Mouse (Mus musculus) hindbrain, embryonic 13.5 days (tissue): ENCODE measurements around the gene Serpinh1. TPM values are rescaled to one million over a fixed set of nuclear protein-coding genes. Genes with fewer than 3 reads are reported as not detected.

Source experiments
- ATAC-seq: fragments of 200-750 bp; cut with Nextera tagmentation; 2 replicates; pipeline ENCODE4 v1.8.0; 2017; ENCODE audit warnings: moderate TSS enrichment; ENCODE audit not compliant: low FRiP score
- H3K27ac ChIP-seq: fragments of 300-500 bp; sonication (generic); 2 replicates; pipeline ENCODE4 v1.5.1; 2015; ENCODE audit warnings: inconsistent platforms, mild to moderate bottlenecking, moderate library complexity
- H3K27me3 ChIP-seq: fragments of 300-500 bp; sonication (generic); 2 replicates; pipeline ENCODE4 v1.6.1; 2015; ENCODE audit warnings: mild to moderate bottlenecking, inconsistent platforms
- H3K36me3 ChIP-seq: fragments of 300-500 bp; sonication (generic); 2 replicates; pipeline ENCODE4 v1.6.1; 2015; ENCODE audit warnings: mild to moderate bottlenecking, inconsistent platforms
- H3K4me1 ChIP-seq: fragments of 300-500 bp; sonication (generic); replicated peaks from 2 replicates; pipeline ENCODE4 v1.6.1; 2015; ENCODE audit warnings: inconsistent platforms
- H3K4me2 ChIP-seq: fragments of 300-500 bp; sonication (generic); 2 replicates; pipeline ENCODE4 v1.6.1; 2015; ENCODE audit warnings: inconsistent platforms, mild to moderate bottlenecking, moderate library complexity
- H3K4me3 ChIP-seq: fragments of 300-500 bp; sonication (generic); 2 replicates; pipeline ENCODE4 v1.5.1; 2015; ENCODE audit warnings: mild to moderate bottlenecking, inconsistent platforms
- H3K9ac ChIP-seq: fragments of 300-500 bp; sonication (generic); 2 replicates; pipeline ENCODE4 v1.6.1; 2015; ENCODE audit warnings: mild to moderate bottlenecking, inconsistent platforms
- H3K9me3 ChIP-seq: fragments of 300-500 bp; sonication (generic); 2 replicates; pipeline ENCODE4 v1.6.1; 2016; ENCODE audit warnings: inconsistent platforms
- WGBS: fragments of 180-500 bp; shearing (Covaris S2); methylation state at CpG from one replicate; pipeline ENCODE4 v1.1.7; 2015; 5-methylcytosine and 5-hydroxymethylcytosine counted together
- polyA plus RNA-seq: library from polyadenylated mRNA; unstranded; fragments of >200 nt; fragmentation: Nextera tagmentation; extraction: Ambion mirVana; gene quantifications from 2 replicates; pipeline ENCODE4 v1.2.1, GENCODE M21; 2015

Gene Serpinh1
- polyA plus RNA-seq, 1 experiment from 2014 or later: 407 TPM

- Histone ChIP-seq H3K27me3 (no peaks in the 10 kb centered on the region), H3K4me2 (no peak overlapping the region), H3K4me1 (peaks cover 64% of the 10 kb centered on the region), H3K9ac (no peak overlapping the region), H3K4me3 (no peak overlapping the region), H3K27ac (peak overlapping the region; percentile 41; the same call in 1 of the 2 replicates), H3K36me3 (peaks cover 57% of the 10 kb centered on the region), H3K9me3 (no peaks in the 10 kb centered on the region)
- WGBS: 64% methylated on average over 7 of the region's 7 CpGs
- ATAC-seq: no peak
These were observed 35.6 kb downstream of the Serpinh1 start for GRCm38 (mm10) chr7:99317475-99317874.

- 82% methylated on average over 7 of the region's 7 CpGs for WGBS
- no peak overlapping the region for H3K4me2 ChIP-seq
- ATAC-seq: no peak
- peaks cover 47% of the 10 kb centered on the region for H3K36me3 ChIP-seq
- H3K4me3 ChIP-seq: no peak overlapping the region
- no peaks in the 10 kb centered on the region for H3K9me3 ChIP-seq
- no peak overlapping the region for H3K9ac ChIP-seq
- 0 out of 2 replicates have a peak overlapping the region, but pooled peaks have one; percentile 18 for H3K27ac ChIP-seq
- H3K27me3 ChIP-seq: no peaks in the 10 kb centered on the region
- H3K4me1 ChIP-seq: peaks cover 75% of the 10 kb centered on the region
These were observed 36.8 kb downstream of the Serpinh1 start for GRCm38 (mm10) chr7:99316207-99316606.

- Histone ChIP-seq H3K4me3 (no peak overlapping the region), H3K27me3 (no peaks in the 10 kb centered on the region), H3K4me2 (no peak overlapping the region), H3K4me1 (peaks cover 66% of the 10 kb centered on the region), H3K9me3 (no peaks in the 10 kb centered on the region), H3K27ac (no peak overlapping the region), H3K36me3 (peaks cover 41% of the 10 kb centered on the region), H3K9ac (no peak overlapping the region)
- 74% methylated on average over 4 of the region's 4 CpGs for WGBS
- ATAC-seq: no peak
These were observed 38.5 kb downstream of the Serpinh1 start for GRCm38 (mm10) chr7:99314565-99314964.

DNA sequence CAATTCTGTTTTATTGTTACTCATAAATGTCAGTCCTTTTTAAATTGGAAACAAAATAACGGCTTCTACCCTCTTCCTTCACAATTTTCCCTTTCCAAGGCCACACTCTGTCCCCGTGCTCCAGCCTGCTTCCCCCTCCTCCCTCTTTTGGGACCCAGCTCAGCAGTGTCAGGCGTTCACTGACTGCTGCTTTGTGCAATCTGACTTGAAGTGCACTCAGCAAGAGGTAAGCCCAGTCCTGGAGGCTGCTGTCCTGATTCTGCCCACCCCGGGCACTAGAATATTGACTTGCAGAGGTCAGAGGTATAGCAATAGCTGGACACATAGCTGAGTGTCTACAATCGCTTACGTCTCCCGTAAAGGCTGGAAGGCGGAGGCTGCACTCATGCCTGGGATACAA, 39.8 kb downstream of the Serpinh1 start:
- Histone ChIP-seq H3K4me3 (no peak overlapping the region), H3K4me2 (peak overlapping the region; percentile 36; the same call in 1 of the 2 replicates), H3K27ac (peak overlapping the region; percentile 95), H3K9ac (peak overlapping the region; percentile 66), H3K9me3 (no peaks in the 10 kb centered on the region), H3K27me3 (no peaks in the 10 kb centered on the region), H3K4me1 (peaks cover 63% of the 10 kb centered on the region), H3K36me3 (peaks cover 30% of the 10 kb centered on the region)
- 46% methylated on average over 8 of the region's 8 CpGs for WGBS
- no peak for ATAC-seq

DNA sequence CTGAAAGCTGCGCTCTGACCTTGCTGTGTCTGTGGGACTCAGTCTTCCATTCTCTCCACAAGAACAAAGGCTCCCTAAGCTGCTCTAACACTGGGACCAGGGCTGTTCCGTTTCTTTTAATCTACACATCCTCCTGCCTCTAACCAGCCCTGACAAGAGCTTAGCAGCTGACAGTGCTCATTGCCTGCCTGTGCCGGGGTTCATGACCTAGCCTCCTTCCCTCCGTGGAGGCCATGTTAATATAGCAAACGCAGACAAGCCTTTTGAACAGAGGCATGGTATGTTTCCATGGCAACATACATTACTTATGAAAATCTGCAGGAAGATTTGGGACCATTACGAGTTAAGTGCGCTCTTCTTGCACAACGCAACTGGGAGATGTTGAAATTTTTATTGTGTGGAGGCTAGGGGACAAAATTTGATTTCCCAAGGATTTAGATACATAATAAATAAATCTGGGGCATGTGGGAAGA, 40.3 kb downstream of the Serpinh1 start:
- Histone ChIP-seq H3K27me3 (no peaks in the 10 kb centered on the region), H3K4me1 (peaks cover 65% of the 10 kb centered on the region), H3K9ac (peak overlapping the region; percentile 66), H3K4me2 (peak overlapping the region; percentile 36), H3K27ac (peak overlapping the region; percentile 95), H3K9me3 (no peaks in the 10 kb centered on the region), H3K36me3 (peaks cover 24% of the 10 kb centered on the region), H3K4me3 (no peak overlapping the region)
- 13% methylated on average over 8 of the region's 8 CpGs for WGBS
- ATAC-seq: peak; percentile 71

DNA sequence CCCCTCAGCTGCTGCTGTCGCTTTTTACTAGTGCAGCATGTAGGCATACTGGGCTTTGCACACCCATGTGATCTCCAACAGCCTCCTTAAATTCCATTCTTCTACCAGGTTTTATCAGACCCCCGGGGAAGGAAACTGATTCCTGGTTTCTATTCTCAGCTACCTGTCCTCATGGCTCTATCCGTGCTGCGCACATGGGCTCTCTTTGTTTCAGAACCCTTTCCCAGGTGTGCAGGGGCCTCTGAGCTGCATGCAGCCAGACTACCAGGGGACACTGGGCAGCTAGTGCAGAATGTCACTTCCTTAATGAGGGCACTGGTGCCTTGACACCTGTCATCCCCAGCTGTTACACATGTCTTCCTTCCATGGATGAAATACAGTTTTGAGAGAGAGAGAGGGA, 41.0 kb downstream of the Serpinh1 start:
- no peak overlapping the region for H3K4me3 ChIP-seq
- ATAC-seq: peak; percentile 47
- 46% methylated on average over 4 of the region's 4 CpGs for WGBS
- H3K27me3 ChIP-seq: no peaks in the 10 kb centered on the region
- peak overlapping the region; percentile 36 for H3K4me2 ChIP-seq
- H3K4me1 ChIP-seq: peaks cover 65% of the 10 kb centered on the region
- no peaks in the 10 kb centered on the region for H3K9me3 ChIP-seq
- H3K9ac ChIP-seq: peak overlapping the region; percentile 66
- peak overlapping the region; percentile 95 for H3K27ac ChIP-seq
- H3K36me3 ChIP-seq: peaks cover 18% of the 10 kb centered on the region

- H3K9me3 ChIP-seq: no peaks in the 10 kb centered on the region
- H3K27ac ChIP-seq: peak overlapping the region; percentile 95
- H3K27me3 ChIP-seq: no peaks in the 10 kb centered on the region
- peaks cover 11% of the 10 kb centered on the region for H3K36me3 ChIP-seq
- H3K9ac ChIP-seq: peak overlapping the region; percentile 53
- H3K4me1 ChIP-seq: peaks cover 69% of the 10 kb centered on the region
- no peak for ATAC-seq
- no peak overlapping the region for H3K4me2 ChIP-seq
- WGBS: 35% methylated on average over 7 of the region's 7 CpGs
- no peak overlapping the region for H3K4me3 ChIP-seq
These were observed 41.6 kb downstream of the Serpinh1 start for GRCm38 (mm10) chr7:99311433-99311832.

DNA sequence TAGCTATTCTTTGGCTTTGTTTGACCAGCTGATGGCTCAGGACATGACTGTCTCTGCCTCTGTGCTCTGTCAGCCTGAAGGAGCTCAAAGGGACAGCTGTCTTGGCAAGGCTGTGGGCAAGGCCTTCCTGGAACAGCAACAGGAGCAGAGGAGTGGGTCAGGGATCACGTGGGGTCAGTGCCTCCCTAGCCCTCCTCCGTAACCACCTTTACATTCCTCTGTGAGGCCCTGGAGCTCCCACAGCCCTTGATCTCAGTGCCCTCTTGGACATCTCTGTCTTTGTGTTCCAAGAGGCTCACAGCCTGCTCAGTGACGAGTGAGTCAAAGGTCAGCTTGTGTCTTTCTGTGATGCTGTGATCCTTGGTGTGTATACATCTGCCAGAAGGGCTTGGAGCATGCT, 46.4 kb downstream of the Serpinh1 start:
- ATAC-seq: no peak
- H3K9me3 ChIP-seq: no peaks in the 10 kb centered on the region
- peaks cover 79% of the 10 kb centered on the region for H3K4me1 ChIP-seq
- H3K27ac ChIP-seq: peak overlapping the region; percentile 87
- no peak overlapping the region for H3K4me2 ChIP-seq
- H3K9ac ChIP-seq: no peak overlapping the region
- H3K27me3 ChIP-seq: no peaks in the 10 kb centered on the region
- 9% methylated on average over 3 of the region's 3 CpGs for WGBS
- no peak overlapping the region for H3K4me3 ChIP-seq
- H3K36me3 ChIP-seq: no peaks in the 10 kb centered on the region

DNA sequence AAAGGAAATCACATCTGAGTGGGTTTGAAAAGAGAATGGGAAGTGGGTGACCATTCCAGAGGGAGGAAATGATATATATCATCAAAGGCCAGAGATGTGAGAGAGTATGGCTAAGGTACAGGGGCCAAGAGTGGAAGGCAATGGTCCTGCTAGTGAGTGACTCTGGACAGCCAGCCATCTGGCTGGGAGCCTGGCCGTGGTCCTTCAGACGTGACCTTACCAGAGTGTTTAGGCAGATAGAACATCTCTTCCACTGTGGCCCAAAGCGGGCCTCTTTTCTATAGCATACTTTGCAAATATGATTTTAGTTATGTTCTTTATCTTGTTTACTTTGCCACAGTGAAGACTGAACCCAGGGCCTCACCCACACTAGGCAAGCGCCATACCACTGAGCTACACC, 47.4 kb downstream of the Serpinh1 start:
- WGBS: 76% methylated on average over 4 of the region's 4 CpGs
- no peak overlapping the region for H3K4me2 ChIP-seq

GRCm38 (mm10) chr7:99304949-99305372, 48.1 kb downstream of the Serpinh1 start:
- H3K9ac ChIP-seq: peak overlapping the region; percentile 24; the same call in 1 of the 2 replicates
- peak overlapping the region; percentile 87 for H3K27ac ChIP-seq
- WGBS: 25% methylated on average over 5 of the region's 5 CpGs
- peaks cover 81% of the 10 kb centered on the region for H3K4me1 ChIP-seq
- H3K4me2 ChIP-seq: no peak overlapping the region
- no peaks in the 10 kb centered on the region for H3K9me3 ChIP-seq
- no peaks in the 10 kb centered on the region for H3K36me3 ChIP-seq
- no peaks in the 10 kb centered on the region for H3K27me3 ChIP-seq
- no peak overlapping the region for H3K4me3 ChIP-seq
- ATAC-seq: peak; percentile 75

More for the DNA sequence above, 47.4 kb downstream of the Serpinh1 start:
- H3K9ac ChIP-seq: no peak overlapping the region
- no peaks in the 10 kb centered on the region for H3K9me3 ChIP-seq
- ATAC-seq: no peak
- H3K27ac ChIP-seq: peak overlapping the region; percentile 87
- no peaks in the 10 kb centered on the region for H3K36me3 ChIP-seq
- H3K4me1 ChIP-seq: peaks cover 74% of the 10 kb centered on the region
- no peak overlapping the region for H3K4me3 ChIP-seq
- no peaks in the 10 kb centered on the region for H3K27me3 ChIP-seq

DNA sequence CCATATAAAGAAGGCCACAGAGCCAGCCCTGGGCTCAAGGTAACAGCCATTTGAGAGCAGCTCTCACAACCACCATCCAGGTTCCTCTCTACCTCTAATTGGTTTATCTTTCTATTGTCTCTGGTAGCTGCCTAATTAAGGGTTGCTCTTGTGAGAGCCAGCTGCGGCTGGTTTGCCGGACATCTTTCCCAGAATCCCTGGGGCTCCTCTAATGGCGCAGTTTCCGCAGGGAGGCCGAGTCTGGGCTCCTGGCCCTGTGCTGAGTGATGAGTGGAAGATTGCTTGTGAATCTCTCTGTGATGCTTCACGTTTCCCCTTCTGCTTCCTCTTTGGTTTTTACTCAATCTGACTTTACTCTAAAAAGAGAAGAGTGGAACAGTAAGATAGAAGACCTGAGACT, 49.0 kb downstream of the Serpinh1 start:
- Histone ChIP-seq H3K4me3 (no peak overlapping the region), H3K36me3 (no peaks in the 10 kb centered on the region), H3K9ac (peak overlapping the region; percentile 29; the same call in 1 of the 2 replicates), H3K27me3 (no peaks in the 10 kb centered on the region), H3K9me3 (no peaks in the 10 kb centered on the region), H3K4me2 (no peak overlapping the region), H3K27ac (peak overlapping the region; percentile 87), H3K4me1 (peaks cover 74% of the 10 kb centered on the region)
- 24% methylated on average over 6 of the region's 6 CpGs for WGBS
- peak; percentile 47; the same call in 1 of the 2 replicates for ATAC-seq

DNA sequence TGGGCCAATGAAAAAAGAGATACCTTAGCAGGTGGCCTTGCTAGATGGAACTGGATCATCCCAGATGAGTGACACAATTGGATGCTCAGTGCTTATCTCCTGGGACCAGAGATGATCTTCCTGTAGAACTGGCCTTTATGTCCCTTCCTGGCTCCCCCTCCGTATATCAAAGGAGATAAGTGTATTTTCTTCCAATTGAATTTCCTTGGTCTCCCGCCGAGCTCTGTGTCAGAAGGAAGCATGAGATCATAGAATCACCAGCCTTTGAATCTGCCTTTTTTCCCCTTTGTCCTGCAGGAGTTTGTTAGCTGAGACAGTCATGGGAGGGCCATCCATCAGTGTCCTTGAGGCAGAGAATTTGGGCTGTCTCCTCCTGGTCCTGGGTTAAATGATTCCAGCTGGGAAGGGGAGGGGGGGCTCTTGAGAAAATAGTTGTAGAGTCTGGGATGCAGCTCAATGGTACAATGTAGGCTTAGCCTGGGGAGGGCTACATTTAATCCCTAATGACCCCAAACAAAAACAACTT, 52.3 kb downstream of the Serpinh1 start:
- no peak overlapping the region for H3K4me3 ChIP-seq
- no peak overlapping the region for H3K9ac ChIP-seq
- no peak overlapping the region for H3K4me2 ChIP-seq
- no peaks in the 10 kb centered on the region for H3K9me3 ChIP-seq
- H3K27me3 ChIP-seq: no peaks in the 10 kb centered on the region
- H3K4me1 ChIP-seq: peaks cover 49% of the 10 kb centered on the region
- 14% methylated on average over 3 of the region's 3 CpGs for WGBS
- no peak for ATAC-seq
- peak overlapping the region; percentile 60 for H3K27ac ChIP-seq
- H3K36me3 ChIP-seq: no peaks in the 10 kb centered on the region
